Mouse (Mus musculus): ENCODE results near the gene Lrsam1. TPM values are rescaled to one million over a fixed set of nuclear protein-coding genes. Genes with fewer than 3 reads are reported as not detected.

The Lrsam1 gene
- total RNA-seq, 1 experiment from 2014 or later, result 28.7 TPM

DNA sequence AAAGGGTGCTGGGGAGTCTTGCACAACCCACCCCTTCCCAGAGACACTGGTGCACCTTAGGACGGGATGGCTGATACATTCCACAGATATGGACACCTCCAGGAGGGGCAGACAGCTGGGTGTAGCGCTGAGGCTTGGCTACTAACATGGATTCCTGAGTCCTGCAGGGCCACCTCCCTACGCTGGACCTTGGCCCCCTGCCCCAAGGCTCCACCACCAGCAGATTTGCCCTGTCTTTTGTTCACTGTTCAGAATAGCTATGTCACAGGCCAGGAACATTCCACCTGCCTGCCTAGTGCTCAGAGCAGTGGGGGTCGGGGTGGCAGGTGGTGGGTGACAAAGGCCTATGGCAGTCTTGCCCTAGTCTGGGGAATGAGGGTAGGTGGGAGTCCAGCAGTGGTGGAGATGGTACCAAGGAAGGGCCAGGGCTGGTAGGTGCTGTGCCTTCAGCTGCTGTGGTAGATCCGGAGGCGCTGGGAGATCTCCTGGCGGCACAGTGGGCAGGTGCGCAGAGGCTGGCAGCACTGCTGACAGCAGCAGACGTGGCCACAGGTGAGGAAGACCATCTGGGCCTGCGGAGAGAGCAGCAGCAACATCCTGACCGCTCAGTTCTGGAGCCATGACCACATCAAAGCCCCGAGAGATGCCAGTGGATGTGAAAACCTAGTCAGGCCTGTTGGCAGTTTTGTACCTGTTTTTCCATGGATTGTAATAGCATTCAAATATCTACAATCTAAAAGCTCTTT, 34.9 kb downstream of the Lrsam1 start:
- DNase-seq, result no peak

DNA sequence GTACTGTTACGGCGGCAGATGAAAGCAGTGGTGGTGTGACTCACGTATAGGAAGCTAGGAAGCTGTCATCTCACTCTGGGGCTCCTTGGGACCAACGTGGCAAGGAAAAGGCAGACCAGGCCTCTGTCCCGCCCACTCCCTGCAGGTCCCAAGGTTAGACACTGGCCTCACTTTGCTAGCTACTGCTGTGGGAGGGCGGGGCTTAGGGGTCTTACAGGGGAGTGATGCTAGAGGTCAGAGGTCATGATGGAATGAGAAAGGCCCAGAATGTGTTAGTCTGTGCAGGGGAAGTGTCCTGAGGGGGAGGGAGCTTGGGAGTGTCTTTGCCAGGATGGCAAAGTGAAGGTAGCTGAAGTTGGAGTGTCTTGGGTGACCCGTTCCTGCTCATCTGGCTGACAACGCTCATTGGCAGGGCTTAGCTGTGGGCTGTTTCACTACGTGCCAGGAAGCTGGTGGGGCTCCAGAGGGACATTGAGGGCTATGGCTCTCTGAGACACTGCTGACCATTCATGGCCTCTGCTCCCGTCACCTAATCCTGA, 37.0 kb downstream of the Lrsam1 start:
- DNase-seq, result no peak

DNA sequence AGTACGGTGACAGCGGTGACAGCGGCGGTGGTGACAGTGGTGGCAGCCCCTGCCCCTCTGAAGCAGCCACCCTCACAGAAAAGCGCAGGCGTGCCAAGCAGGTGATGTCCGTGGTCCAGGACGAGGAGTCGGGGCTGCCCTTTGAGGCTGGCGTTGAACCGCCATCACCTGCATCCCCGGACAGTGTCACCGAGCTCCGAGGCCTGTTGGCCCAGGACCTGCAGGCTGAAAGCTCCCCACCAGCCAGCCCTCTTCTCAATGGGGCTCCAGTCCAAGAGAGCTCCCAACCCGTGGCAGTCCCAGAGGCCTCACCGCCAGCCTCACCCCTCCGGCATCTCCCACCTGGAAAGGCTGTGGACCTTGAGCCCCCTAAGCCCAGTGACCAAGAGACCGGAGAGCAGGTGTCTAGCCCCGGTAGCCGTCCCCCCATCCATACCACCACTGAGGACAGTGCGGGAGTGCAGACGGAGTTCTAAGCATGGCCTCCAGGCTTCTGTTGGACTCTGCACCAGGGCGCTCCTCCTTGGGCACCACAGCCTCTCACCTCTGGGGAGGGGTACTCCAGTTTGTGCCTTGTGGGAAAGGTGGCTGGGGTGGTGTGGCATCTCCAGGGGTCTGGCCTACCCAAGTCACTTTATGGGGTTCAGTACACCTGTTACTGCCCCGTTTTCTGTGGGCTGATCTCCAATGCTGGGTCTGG, 37.7 kb downstream of the Lrsam1 start:
- no peak for DNase-seq

DNA sequence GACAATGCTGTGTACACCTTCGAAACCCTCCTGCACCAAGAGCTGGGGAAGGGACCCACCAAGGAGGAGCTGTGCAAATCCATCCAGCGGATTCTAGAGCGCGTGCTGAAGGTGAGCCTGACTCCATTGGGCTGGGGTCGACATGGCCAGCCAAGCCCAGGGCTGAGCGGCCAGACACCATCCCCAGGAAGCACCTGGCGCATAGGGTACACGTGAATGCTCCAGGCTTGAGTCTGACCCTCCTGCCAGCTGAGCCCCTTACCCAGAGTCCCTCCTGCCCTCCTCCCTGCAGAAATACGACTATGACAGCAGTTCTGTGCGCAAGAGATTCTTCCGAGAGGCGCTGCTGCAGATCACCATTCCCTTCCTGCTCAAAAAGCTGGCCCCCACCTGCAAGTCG, 38.9 kb downstream of the Lrsam1 start:
- DNase-seq, result no peak

DNA sequence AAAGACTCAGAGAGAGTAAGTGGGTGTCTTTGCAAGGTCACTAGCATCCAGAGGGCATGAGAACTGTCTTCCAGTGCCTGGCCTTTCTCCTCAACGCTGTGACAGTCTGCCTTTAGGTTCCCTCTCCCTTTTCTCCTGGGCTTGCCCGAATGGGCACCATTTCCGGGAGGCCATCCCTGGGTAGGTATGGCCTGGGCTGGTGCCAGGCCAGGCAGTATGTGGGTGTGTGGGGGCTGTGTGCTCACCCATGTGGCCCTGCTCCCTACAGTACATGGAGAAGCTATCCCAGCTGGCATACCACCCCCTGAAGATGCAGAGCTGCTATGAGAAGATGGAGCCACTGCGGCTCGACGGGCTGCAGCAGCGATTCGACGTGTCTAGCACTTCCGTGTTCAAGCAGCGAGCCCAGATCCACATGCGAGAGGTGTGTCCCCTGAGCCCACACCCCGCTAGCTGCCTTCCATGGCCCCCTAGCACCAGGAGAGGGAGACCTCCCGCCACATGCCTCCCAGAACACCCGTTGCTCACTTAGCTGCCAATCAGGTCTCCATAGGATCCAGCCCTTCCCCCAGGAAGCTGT, 39.5 kb downstream of the Lrsam1 start:
- DNase-seq, result no peak

DNA sequence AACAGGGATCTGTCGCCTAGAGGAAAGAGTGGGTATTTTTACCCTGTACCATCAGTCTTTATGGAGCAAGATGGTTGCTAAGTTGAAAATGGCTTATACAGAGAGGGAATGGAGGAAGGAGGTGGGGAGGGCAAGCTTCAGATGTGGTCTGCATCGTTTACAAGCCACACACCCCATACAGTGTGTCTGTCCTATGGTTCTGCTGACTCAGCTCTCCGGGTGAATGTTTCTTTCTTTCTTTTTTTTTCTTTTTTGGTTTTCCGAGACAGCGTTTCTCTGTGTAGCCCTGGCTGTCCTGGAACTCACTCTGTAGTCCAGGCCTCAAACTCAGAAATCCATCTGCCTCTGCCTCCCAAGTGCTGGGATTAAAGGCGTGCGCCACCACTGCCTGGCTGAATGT, 40.2 kb downstream of the Lrsam1 start:
- no peak for DNase-seq

DNA sequence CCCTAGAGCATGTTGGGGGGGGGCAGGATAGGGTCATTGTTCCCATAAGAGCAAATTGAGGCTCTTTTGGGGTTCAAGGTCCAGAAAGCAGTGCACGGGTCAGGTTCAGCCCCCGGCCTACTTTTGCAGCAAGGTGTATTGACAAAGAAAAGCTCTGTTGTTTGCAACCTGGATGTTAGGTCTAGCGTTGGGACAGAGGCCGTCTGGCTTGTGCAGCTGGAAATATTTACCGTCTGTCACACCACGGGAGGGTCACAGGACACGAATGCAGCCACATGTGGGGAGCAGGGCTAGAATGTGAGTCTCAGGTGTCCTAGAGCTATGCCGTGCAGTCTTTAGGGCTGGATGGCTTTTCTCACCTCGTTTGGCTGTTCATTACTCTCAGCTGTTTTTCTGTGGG, 43.0 kb downstream of the Lrsam1 start:
- no peak for DNase-seq

DNA sequence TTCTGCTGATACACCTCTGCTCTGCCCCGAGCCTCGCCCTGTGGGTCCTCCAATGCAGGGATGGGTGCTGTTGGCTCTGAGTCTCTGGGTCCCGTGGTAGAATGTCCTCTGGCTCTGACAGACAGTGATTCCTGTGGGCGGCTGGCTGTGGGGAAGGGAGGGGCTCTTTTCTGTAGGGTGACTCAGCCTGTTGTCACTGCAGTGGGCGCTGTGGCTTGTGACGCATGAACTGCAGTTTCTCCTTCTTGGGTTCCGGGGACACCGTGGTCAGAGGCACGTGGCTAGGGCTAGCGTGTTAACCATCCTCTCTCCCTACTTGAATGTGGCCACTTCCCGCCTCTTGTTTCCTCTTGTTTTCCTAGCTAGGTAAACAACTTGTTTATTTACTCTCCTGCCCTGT, 43.9 kb downstream of the Lrsam1 start:
- DNase-seq, result peak; percentile 65

DNA sequence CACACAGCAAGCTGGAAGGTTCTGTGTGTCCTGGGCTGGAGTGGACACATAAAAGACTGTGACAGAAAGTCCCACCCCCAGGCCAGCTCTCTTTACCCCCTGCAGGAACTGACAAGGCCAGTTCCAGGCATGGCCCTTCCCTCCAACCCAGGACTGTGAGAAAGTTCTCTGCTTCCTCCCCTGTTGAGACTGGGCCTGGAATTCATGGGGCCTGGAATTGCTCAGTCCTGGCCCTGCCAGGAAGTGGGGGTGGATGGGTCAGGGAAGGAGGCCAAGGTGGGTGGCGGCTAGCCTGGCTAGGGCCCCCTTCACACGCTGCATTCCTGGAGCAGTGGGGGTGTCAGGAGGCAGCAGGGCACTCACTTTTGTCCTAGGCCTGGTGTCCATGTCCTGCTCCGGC, 46.5 kb downstream of the Lrsam1 start:
- DNase-seq, result peak; percentile 47

DNA sequence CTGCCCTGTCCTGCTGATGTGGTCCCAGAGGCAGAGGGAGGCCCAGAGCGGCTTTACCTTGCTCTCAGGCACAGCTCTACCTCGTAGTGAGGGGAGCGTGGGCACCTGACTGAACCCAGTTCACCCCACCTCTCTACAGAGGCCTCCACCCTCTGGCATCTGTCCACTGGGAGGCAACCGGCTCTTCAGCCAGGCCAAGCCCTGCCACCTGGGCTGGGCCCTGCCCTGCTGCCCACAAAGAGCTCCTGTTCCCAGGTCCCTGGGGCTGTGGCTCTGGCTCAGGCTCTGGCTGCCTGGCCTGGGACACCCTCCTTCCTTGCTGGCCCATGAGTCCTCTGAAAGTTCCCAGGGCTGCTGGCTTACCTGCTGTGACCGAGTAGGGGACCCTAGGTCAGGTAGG, 47.1 kb downstream of the Lrsam1 start:
- peak; percentile 33 for DNase-seq

DNA sequence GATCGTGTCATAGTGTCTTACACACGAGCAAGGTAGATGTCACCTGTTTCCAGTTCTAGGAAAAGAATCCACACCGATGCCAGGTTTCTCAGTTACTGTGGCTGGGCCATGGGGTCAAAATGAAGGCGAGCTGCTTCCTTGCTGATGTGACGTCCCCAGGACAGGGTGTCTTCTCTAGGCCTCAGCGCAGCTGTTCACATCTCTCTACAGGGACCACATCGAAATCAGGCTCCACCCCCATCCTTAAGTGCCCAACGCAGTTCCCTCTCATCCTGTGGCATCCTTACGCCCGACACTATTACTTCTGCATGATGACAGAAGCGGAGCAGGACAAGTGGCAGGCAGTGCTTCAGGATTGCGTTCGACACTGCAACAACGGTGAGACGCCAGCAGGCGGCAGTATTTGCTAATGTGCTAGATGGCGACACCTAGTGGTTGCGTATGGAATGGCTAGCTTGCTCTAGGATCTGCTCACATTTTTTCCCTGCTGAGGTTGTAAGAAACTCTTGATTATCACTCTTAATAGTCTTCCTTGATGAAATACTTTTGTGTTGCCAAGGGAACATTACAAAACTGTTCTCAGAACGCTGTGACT, 49.1 kb downstream of the Lrsam1 start:
- DNase-seq, result peak; percentile 80

DNA sequence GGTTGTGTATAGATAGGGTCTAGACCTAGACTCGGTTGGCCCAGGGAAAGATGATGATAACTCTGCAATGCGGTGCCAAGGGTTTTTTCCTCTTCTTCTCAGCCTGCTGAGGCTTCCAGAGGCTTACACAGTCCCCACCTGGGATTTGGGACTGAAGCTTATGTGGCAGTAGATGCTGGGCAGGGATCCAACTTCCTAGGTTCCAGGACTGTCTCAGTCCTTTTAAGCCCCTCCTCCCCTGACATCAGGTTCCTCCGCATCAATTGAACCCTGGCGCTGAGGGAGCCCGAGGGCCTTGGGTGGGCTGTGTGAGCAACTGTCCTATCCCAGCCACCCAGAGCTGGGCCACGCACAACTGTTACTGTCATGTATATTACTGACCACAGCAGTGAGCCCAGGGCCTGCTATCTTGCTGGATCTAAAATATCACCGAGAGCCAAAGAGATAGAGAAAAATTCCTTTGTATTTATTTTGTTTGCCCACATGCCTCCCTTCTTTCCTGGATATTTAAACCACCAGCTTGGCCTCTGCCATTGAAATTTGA, 49.7 kb downstream of the Lrsam1 start:
- no peak for DNase-seq

DNA sequence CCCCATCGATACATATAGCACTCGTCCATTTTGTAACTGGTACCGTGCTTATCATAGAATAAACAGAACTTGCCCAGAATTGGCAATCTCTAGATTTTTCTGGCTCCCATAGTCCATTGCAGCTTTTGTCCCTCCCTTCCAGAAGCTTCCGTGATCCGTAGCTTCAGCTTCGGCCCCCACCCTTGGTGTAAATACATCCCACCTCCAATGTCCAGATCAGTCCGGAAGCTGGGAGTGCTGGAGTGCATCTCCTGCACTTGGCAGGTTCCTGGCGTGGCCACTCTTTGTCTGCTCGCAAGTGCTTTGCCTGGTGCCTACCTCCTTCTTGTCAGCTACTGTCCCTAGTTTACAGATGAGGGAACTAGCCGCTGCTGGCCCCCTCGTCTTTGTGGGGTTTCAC, 52.6 kb downstream of the Lrsam1 start:
- DNase-seq, result no peak

DNA sequence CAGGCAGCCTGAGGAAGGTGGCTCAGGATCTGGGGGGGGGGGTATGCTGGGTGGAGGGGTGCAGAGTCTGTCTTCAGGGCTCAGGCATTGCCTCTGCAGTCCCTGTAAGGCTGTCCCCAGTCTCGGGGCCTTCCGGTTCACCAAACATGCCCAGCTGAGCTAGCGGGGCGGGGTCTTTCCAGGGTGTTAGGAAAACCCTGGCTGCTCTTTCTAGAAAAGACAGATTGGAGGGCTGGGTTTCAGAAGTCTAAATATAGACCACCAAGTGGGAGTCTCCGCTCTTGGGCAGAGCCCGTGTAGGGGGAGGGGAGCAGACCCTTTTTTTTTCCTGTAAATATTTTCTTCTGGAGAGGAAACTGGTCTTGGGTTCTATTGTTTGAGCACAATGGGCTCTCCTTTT, 53.1 kb downstream of the Lrsam1 start:
- no peak for DNase-seq

DNA sequence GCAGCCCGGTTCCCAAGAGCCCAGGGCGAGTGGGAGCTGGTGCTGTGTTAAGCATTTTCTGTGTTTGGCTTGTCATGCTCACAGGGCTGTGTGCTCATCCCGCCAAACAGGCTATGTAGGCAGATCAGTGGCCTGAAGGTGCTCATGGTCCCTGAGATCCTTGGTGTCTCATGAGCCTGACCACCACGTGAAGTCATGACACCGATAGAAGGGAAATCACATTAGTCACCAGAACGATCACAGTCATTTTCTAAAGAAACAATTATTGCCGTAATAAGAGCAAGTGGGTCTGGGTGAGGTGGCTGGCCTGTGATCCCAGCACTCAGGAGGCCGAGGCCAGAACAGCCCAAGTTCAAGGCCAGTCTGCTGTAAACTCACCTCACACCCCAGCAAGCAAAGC, 54.0 kb downstream of the Lrsam1 start:
- no peak for DNase-seq

DNA sequence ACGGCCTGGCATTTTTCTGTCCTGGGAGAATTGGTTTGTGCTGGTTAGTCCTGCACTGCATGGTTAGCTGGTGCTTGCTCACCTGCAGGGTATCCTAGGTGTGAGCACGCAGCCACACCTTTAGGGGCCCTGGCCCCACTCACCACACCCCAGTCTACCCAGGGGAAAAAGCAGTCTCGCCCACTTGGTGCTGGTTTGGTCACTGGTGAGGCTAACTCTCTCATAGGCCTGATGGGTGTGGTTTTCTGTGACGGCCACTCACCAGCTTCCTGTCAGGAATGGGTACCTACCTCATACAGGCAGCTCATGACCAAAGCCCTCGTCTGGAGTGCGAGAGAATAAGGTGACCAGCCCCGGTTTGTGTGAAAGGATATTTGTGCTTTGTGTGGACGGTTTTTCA, 56.1 kb downstream of the Lrsam1 start:
- DNase-seq, result no peak

DNA sequence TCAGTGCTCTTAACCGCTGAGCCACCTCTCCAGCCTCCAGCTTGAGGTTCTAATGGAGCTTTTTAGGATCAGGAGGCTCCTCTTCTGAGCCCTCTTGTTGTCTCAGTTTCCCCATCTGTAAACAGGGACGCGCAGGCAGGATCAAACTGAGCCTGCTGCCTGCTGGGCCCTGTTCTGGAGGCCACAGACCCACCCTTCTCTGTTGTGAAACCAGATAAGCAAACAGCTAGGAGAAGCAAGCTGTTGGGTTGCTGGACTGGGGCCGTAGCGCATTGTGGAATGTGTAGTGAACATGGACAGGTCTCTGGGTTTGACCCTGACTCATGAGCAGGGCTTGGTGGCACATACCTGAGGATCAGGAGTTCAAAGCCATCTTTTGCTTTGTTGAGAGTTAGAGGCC, 56.8 kb downstream of the Lrsam1 start:
- no peak for DNase-seq

DNA sequence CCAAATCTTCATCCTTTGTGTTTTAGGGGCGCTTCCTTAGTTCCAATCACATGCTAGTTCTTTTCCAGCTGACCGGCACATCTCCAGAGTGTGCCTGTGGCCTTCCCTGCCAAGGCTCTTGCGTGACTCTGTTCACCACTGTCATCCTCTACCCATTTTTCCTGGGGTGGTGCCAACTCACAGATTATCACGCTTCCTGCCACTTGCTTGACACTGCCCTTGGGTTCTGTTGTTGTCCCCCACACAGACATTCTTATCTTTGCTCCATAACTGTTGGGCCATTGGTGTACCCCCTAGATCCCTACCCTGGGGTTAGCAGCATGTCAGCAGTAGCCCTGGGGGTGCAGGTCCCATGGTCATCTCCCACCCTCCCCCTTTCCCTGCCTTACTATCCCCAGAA, 57.9 kb downstream of the Lrsam1 start:
- no peak for DNase-seq

DNA sequence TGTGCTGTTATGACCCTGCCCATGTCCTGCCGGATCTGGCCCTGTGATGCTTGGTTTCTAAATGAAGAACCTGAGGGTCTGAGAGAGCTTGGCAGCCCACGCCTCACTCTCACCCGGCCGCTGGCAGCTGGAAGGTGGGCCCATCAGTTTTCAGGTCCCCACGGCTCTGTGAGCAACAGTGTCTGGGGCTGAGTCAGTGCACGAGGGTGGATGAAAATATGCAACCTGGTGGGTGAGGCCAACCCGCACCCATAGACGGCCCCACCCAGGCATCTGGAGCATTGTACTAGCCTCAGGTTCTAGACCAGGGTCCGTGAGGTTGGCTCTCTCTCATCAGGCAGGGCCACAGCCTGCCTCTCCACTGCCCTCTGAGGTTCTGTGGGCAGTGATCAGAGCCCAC, 59.3 kb downstream of the Lrsam1 start:
- DNase-seq, result no peak

DNA sequence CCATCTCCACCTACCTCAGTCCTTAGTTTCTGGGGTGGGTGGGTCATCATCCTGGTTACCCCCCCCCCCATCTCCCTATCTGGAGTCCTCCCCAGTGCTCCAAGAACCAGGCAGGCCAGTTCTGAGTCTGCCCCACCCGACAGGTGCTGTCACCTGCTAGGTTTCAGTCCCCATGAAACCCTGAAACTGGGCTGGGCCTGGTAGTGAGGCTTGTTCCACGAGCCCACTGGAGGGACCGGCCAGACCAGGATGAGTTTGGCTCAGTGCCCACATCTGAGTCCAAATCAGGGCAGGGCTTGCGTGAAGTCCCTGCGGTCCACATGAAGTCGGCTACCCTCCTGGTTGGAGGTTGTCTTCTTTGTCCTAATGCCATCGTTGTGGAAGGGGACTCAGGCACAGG, 62.4 kb downstream of the Lrsam1 start:
- DNase-seq, result no peak

DNA sequence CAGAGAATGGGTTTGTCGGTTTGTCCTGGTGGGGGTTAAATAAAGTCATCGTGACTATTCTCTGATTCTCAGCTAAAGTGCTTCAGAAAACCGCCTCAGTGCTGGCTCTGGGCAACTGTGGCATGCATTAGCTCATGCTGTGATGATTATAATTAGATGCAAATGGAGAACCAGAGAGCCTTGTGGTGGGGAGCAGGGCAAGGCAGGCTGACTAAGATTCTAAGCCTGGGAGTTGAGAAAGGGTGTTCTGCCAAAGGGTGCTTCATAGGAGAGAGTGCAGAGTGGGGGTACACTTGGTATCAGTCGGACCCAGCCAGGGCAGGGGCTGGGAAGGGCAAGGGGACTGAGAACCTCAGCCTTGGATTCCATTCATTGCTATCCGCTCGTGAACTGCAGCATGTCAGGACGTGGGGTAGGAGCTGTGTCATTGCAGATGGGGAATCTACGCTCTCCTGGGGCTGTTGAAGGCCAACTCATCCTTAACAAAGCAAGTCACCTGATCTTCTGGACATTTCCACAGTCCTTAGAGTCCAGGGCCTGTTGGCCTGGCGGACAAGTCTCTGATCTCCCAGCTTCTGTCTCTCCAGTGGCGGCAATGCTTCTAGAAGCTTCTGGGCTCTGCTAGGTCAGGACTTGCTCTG, 64.8 kb downstream of the Lrsam1 start:
- DNase-seq, result no peak

DNA sequence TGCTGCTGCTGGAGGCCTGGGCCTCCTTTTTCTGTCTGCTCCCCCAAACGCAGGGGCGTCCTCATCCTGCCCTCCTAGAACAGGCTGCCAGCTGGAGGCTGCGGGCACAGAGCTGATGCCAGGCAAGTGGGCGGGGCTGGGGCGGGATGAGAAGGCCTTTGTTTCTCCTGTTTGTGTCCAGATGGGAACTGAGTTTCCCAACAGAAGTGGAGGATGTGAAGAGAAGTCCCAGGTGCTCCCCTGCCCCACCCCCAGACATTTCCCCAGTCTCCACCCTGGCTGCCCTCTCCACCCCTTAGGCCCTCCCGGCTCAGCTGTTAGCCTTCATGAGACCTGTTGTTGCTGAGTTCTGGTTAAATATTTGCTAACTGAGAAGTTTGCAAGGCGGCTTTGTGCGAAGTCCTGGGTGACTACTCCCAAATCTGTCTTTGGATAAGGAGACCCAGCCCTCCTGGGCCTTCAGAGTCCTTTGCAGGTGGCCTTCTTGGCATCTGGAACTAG, 65.8 kb downstream of the Lrsam1 start:
- DNase-seq, result no peak

Measured in adrenal gland, postnatal 25 days (tissue).